Mouse (Mus musculus) myocyte (in vitro differentiated cells): Measurements from ENCODE around the gene Tex12. TPM values are rescaled to one million over a fixed set of nuclear protein-coding genes. Genes with fewer than 3 reads are reported as not detected.

Source experiments
- H3K27me3 ChIP-seq: one replicate; pipeline ENCODE4 v1.6.1; 2011; ENCODE audit not compliant: control insufficient read depth, insufficient read depth, insufficient read length
- H3K36me3 ChIP-seq: one replicate; pipeline ENCODE4 v1.6.1; 2011; ENCODE audit not compliant: control insufficient read depth, insufficient read depth
- H3K4me2 ChIP-seq: one replicate; pipeline ENCODE4 v1.6.1; 2011; ENCODE audit warnings: low read depth, control low read depth
- H3K4me3 ChIP-seq: one replicate; pipeline ENCODE4 v1.5.1; 2011; ENCODE audit warnings: mild to moderate bottlenecking, control low read depth, moderate library complexity
- H3K79me2 ChIP-seq: one replicate; pipeline ENCODE4 v1.6.1; 2011; ENCODE audit not compliant: control insufficient read depth, insufficient read depth
- H3ac ChIP-seq: one replicate; pipeline ENCODE4 v1.6.1; 2011; ENCODE audit not compliant: control insufficient read depth, insufficient read length
- CEBPB ChIP-seq: IDR thresholded peaks from 2 replicates; pipeline ENCODE4 v1.6.1; 2011; ENCODE audit warnings: mild to moderate bottlenecking, moderate library complexity; ENCODE audit not compliant: poor library complexity, insufficient read depth, severe bottlenecking
- E2F4 ChIP-seq: IDR thresholded peaks from one replicate; pipeline ENCODE4 v1.6.1; 2011; ENCODE audit warnings: mild to moderate bottlenecking, control low read depth, moderate library complexity; ENCODE audit not compliant: insufficient read depth
- MAX ChIP-seq: IDR thresholded peaks from one replicate; pipeline ENCODE4 v1.6.1; 2011; ENCODE audit warnings: low read depth, mild to moderate bottlenecking, control low read depth
- MYOD1 ChIP-seq, 3 experiments: IDR thresholded peaks; one replicate each; pipeline ENCODE4 v1.6.1; 2011; ENCODE audit warnings: control low read depth in 2 of 3, low read depth in 2 of 3, mild to moderate bottlenecking in 2 of 3, moderate library complexity in 1 of 3; ENCODE audit not compliant: insufficient read length in 2 of 3, control insufficient read depth in 1 of 3
- MYOG ChIP-seq, 3 experiments: IDR thresholded peaks; one replicate each; pipeline ENCODE4 v1.6.1; 2011; ENCODE audit warnings: control low read depth in 2 of 3, low read depth in 2 of 3, mild to moderate bottlenecking in 2 of 3; ENCODE audit not compliant: insufficient read length in 2 of 3, control insufficient read depth in 1 of 3, insufficient read depth in 1 of 3
- POLR2A ChIP-seq: IDR thresholded peaks from one replicate; pipeline ENCODE4 v1.6.1; 2011; ENCODE audit warnings: low read depth, mild to moderate bottlenecking, control low read depth, moderate library complexity; ENCODE audit not compliant: insufficient read length
- POLR2AphosphoS2 ChIP-seq: IDR thresholded peaks from one replicate; pipeline ENCODE4 v1.6.1; 2011; ENCODE audit warnings: low read depth, control low read depth; ENCODE audit not compliant: insufficient read length
- REST ChIP-seq: IDR thresholded peaks from one replicate; pipeline ENCODE4 v1.6.1; 2011; ENCODE audit warnings: mild to moderate bottlenecking, control low read depth, moderate library complexity; ENCODE audit not compliant: insufficient read depth, insufficient read length
- SRF ChIP-seq: IDR thresholded peaks from one replicate; pipeline ENCODE4 v1.6.1; 2011; ENCODE audit warnings: low read depth; ENCODE audit not compliant: control insufficient read depth, insufficient read length
- TCF12 ChIP-seq: IDR thresholded peaks from one replicate; pipeline ENCODE4 v1.6.1; 2011; ENCODE audit warnings: mild to moderate bottlenecking, control low read depth; ENCODE audit not compliant: poor library complexity, insufficient read depth, severe bottlenecking
- TCF3 ChIP-seq: IDR thresholded peaks from one replicate; pipeline ENCODE4 v1.6.1; 2011; ENCODE audit warnings: low read depth, control low read depth; ENCODE audit not compliant: insufficient read length
- USF1 ChIP-seq: IDR thresholded peaks from one replicate; pipeline ENCODE4 v1.6.1; 2011; ENCODE audit warnings: low read depth, mild to moderate bottlenecking, control low read depth, moderate library complexity
- polyA plus RNA-seq: library from polyadenylated mRNA; unstranded; fragments of >200 nt; fragmentation: generic; extraction: Trizol; gene quantifications from one replicate; pipeline ENCODE4 v1.2.1, GENCODE M21; 2012; ENCODE audit warnings: missing spikeins

The Tex12 gene
- not detected for polyA plus RNA-seq

DNA sequence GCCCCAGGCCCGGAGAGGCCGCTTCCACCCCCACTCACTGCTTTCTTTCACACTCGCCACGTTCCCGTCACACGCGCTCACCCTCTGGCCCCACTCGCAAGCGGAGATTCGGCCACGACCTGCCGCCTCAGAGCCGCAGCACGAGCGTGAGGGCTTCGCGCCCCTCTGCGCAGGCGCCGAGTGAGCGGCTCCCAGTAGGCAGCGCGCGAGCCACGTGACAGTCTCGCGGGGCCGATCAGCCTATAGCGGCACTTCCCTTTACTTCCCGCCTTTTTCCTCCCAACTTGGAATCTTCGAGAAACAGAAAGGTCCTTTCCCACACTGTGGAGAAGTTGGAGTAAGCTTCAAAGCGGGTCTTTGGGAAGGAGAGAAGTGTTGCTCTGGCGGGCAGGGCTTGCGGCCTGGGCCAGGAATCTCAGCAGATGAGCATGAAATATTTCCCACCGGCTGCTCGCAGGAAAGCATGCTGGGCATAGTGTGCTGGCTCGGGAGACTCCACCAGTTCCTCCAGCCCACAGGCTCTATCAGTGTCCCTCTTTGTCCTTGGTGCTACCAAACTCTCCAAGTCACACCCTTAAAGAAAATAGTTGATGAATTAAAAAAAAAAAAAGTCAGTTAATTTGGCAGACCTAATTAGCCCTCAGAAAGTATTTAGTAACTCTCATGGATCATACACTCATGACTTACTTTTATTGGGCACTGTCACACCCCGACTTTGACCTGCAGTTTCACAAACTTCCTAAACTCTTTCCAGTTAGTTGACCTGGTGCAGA lies at the start of gene Tex12:
Gene Tex12, minus strand, starts transcription at position 181 of the 773 bp plus-strand sequence.
- no peaks in the 10 kb centered on the region for H3K79me2 ChIP-seq

DNA sequence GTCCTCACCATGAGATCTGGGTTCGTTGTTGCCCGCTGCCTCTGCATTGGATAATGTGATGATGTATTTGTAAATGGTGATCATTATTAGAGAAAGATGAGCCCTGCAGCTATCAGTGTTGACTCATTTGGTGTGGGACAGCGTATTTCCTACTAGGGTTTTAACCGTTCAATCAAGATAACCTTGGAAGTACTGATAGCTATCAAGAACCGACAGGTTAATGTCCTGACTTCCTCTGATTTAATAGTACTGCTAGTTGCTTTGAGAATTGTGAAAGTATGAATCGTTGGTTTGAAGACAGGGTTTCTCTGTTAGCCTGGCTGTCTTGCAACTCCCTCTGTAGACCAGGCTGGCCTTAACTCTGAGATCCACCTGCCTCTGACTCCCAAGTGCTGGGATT lies 43.2 kb upstream of the Tex12 start:
- Histone ChIP-seq H3K27me3 (no peaks in the 10 kb centered on the region), H3K4me2 (peak overlapping the region; percentile 70), H3K4me3 (peak overlapping the region; percentile 85), H3ac (peak overlapping the region; percentile 86), H3K79me2 (peaks cover 39% of the 10 kb centered on the region), H3K36me3 (peaks cover 41% of the 10 kb centered on the region)
- TF ChIP-seq POLR2A (no peak), REST (no peak), TCF12 (no peak), MYOG (IDR thresholded peaks at IDR 0.05; ENCODE audit: control insufficient read depth in 1 of 3, insufficient read depth in 1 of 3, insufficient read length in 2 of 3, low read depth in 2 of 3) (no peak), E2F4 (no peak), CEBPB (no peak), MYOD1 (IDR thresholded peaks at IDR 0.05; ENCODE audit: control insufficient read depth in 1 of 3, insufficient read length in 2 of 3, low read depth in 2 of 3) (no peak), SRF (no peak), USF1 (no peak), MAX (no peak)

More for the DNA sequence above, at the start of gene Tex12:
- Histone ChIP-seq H3K4me2 (no peak within 1 kb of the TSS), H3K36me3 (no peaks in the 10 kb centered on the region), H3ac (no peak within 1 kb of the TSS), H3K27me3 (no peaks in the 10 kb centered on the region), H3K4me3 (no peak within 1 kb of the TSS)
- no peak for TF ChIP-seq REST
- no peak for TF ChIP-seq MYOD1 (IDR thresholded peaks at IDR 0.05; ENCODE audit: control insufficient read depth in 1 of 3, insufficient read length in 2 of 3, low read depth in 2 of 3)
- TF ChIP-seq POLR2A: no peak
- TF ChIP-seq MYOG (IDR thresholded peaks at IDR 0.05; ENCODE audit: control insufficient read depth in 1 of 3, insufficient read depth in 1 of 3, insufficient read length in 2 of 3, low read depth in 2 of 3): no peak
- TF ChIP-seq POLR2AphosphoS2: no peak
- TF ChIP-seq USF1: no peak
- TF ChIP-seq SRF: no peak
- TF ChIP-seq TCF12: no peak
- TF ChIP-seq TCF3: no peak
- TF ChIP-seq CEBPB: no peak
- no peak for TF ChIP-seq MAX

DNA sequence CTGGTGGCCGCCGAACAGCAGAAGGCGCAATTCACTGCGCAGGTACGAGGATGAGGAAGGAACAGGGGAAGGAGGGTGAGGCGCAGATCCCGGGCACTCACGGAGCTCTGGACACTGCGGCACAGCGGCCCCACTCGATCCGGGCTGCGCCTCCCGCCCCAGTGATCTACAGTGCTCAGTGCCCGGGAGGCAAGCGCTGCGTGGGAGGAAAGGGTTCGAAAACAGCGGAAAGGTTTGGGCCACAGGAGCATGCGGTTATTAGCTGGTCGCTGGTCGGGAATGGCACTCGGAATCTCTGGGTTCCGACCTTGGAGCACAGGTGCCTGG lies 42.8 kb upstream of the Tex12 start:
- Histone ChIP-seq H3K27me3 (no peaks in the 10 kb centered on the region), H3K36me3 (peaks cover 40% of the 10 kb centered on the region), H3K79me2 (peaks cover 39% of the 10 kb centered on the region), H3K4me2 (peak overlapping the region; percentile 70), H3ac (peak overlapping the region; percentile 86), H3K4me3 (peak overlapping the region; percentile 85)
- TF ChIP-seq MYOG (IDR thresholded peaks at IDR 0.05; ENCODE audit: control insufficient read depth in 1 of 3, insufficient read depth in 1 of 3, insufficient read length in 2 of 3, low read depth in 2 of 3) (peak in 2 of 3 experiments; percentile 1 to 2), POLR2AphosphoS2 (no peak)

DNA sequence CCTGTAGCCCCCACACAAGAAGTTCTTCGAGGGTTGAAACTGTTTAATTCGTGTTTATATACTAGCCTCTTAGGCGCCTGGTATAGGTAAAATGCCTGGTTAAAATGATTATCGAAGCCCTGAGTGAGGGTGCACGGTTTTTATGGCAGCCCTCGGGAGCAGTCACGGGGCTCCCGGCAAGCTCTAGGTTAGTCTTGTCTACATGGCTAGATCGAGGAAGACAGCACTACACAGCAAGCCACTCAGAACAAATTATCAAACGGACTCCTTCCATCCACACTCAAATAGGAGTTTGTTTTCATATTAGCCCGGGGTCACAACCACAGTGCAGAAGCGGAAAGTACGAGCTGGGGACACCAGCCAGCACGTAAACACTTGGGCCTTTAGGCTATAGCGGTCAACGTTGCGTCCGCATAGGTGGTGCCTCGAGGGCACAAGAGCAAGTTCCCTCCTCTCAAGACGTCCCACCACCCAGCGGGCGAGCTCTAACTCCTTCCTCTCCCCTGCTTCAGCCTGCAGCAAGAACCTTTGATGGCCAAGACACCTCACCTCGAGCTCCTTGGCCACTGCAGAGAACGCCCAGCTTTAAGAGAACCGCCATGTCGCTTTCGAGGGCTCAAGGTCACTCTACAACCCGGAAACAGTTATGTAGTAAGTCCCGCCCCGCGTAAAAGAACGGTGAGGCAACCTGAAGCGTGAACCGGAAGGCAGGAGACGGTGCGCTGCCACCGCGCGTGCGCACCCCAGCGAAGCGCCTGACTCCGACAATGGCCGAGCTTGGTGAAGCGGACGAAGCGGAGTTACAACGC lies 42.3 kb upstream of the Tex12 start, which contains the start of the genes Sdhd and Timm8b:
Gene Sdhd, minus strand, starts transcription at position 624 of the 809 bp plus-strand sequence.
Gene Timm8b, plus strand, starts transcription at position 722 of the 809 bp plus-strand sequence.
- H3K36me3 ChIP-seq: peaks cover 40% of the 10 kb centered on the region
- TF ChIP-seq CEBPB (0 out of 2 replicates have a peak, but pooled peaks have one; percentile 61), POLR2A (peak; percentile 100), POLR2AphosphoS2 (peak; percentile 98), TCF12 (no peak), E2F4 (peak; percentile 58), MAX (no peak)
- H3K4me2 ChIP-seq: peak within 1 kb of the TSS; percentile 94
- peak within 1 kb of the TSS; percentile 85 for H3K4me3 ChIP-seq
- H3K79me2 ChIP-seq: peaks cover 39% of the 10 kb centered on the region
- H3ac ChIP-seq: peak within 1 kb of the TSS; percentile 86
- H3K27me3 ChIP-seq: no peaks in the 10 kb centered on the region
